Mouse (Mus musculus) cerebellum, adult 11 months (tissue): Measurements from ENCODE around the gene Tomm7.
A peak's percentile ranks its signal among the peaks of the same experiment; 100 is the strongest.
"Not testable (repeated sequence)": the region's sequence is repeated elsewhere in the genome, so short reads cannot be mapped to it uniquely, and the experiment has no call there.

Experiments used
- DNase-seq: peaks from one replicate; pipeline ENCODE4 v3.0.0; 2022

Gene Tomm7

DNA sequence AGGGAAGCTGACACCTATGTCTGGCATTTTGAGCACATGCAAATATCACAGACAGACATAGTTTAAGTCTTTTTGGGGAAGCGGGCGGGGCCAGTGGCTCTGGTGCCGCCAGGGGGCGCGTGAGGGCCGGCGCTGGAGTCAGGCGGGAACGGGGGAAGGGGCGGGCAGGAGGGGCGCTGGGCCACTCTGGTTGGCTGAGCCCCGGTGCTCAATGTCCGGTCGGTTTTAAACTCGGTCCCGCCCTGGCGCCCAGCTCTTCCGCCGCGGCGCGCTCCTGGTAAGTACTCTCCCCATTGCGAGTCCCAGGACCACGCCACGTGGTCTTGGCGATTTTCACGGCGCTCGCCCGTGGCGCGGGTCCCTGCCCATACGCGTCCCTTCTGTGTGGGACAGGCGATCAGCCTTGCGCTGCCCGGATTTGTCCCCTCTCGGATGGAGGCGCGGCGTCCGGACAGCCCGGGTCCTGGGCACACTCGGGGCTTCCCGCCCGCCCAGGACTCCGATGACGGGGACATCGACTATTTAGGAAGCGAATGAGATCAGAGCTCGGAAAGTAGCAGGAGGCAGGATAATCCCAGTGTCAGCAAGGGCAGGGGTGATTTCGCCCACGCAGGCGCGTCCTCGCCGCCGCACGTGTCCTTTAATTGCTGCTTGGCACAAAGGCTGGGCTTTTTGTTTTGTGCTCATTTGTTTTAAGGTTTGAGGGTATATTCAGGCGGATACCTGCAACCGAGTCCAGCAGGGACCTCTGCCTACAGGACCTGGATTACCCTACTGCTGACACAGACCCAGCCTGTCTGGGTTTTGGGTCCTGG is 6.6 kb upstream of the Tomm7 start:
- peak; percentile 89 for DNase-seq

DNA sequence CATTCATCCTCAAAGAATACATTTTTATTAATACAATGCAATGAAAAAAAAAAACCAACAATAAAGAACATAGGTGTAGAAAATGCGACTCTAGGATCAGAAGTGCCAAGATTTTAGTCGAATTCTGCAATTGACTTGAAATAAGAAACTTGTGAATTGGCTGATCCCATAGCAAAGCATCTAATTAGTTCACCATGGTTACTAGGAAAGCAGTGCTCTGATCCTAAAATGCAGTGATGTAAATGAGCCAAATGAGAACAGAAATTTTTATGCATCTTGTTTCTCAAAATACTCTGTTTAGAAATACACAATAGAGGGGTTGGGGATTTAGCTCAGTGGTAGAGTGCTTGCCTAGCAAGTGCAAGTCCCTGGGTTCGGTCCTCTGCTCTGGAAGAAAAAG is 1.2 kb upstream of the Tomm7 start:
- DNase-seq: no peak

DNA sequence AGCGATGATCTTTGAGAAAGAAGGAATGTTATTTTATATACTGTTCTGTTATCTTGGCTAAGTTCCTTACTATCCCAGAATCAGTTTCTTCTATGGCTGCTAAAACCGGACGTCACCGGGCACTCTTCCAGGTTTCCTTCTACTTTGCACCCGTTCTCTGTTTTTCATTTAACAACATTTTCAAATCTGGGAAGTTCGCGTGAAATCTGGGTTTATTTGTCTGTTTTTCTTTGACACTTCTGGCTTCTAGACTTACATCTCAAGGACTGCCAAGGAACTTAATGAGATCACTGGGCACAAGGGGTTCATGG is 525 bp upstream of the Tomm7 start:
- peak; percentile 29 for DNase-seq

DNA sequence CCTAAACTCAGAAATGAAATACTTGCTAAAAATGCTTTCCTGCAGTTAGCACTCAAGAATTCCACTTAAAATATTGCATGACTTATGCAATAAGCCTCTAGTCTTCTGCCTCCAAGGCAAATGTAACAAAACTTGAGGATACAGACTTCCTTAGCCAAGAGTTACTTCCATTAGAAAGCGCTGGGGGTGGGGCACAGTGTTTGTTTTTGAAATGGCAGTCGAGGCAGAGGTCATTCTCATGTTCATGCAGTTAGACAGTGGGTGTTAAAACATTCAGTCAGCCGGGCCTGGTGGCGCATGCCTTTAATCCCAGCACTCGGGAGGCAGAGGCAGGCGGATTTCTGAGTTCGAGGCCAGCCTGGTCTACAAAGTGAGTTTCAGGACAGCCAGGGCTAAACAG is 5.8 kb downstream of the Tomm7 start:
- no peak for DNase-seq

DNA sequence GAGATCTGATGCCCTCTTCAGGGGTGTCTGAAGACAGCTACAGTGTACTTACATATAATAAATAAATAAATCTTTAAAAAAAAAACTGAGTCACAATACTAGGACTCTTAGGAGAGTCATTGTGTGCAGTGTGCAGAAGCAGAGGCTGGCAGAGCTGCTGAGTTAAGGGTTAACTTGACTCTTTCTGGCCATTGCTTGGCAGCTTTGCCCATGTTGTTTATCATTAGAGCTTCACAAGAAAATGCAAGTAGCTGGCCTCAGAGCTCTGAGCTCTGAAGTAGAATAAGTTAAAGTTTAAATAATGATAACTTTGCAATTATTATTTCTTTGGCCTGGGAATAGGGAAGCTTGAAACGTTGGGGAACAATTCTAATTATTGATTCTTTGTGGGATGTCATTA is 8.3 kb downstream of the Tomm7 start:
- DNase-seq: not testable (repeated sequence)

DNA sequence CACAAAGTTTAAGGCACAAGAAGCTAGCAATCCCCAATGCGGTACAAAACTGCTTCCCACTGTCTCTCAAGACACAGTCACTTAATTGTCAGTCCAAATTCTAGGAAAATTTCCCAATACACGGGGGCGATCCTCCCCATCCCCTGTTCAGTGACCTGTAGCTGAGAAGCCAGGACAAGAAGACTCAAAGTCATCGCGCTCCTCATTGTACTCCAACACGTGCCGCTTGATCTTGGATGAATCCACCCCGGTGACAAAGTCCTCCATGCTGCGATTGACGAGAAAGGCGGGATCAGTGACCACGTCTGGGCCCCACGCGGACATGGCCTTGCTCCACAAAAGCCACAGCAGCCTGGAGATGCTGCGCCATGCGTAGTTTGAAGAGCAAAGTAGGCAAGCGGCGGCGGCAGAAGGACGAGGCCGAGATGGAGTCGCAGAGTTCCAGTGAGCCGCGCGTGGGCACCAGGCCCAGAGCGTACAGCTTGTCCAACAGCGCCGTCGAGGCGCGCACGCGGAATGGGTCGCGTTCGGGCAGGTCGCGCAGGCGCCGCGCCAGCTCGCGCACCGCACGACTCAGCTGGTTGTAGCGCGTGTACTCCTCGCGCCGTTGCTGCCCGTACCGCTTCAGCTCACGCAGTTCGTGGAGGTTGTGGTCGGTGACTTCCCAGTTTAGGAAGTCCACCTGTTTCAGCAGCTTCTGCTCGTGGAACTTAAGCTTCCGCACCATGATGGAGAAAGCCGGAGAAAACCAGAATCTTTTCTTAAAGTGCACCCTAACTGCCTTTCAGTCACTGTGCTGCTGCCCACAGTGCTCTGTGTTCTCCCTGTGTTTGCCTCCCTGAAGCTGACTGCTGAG is 12.8 kb downstream of the Tomm7 start:
- DNase-seq: no peak

DNA sequence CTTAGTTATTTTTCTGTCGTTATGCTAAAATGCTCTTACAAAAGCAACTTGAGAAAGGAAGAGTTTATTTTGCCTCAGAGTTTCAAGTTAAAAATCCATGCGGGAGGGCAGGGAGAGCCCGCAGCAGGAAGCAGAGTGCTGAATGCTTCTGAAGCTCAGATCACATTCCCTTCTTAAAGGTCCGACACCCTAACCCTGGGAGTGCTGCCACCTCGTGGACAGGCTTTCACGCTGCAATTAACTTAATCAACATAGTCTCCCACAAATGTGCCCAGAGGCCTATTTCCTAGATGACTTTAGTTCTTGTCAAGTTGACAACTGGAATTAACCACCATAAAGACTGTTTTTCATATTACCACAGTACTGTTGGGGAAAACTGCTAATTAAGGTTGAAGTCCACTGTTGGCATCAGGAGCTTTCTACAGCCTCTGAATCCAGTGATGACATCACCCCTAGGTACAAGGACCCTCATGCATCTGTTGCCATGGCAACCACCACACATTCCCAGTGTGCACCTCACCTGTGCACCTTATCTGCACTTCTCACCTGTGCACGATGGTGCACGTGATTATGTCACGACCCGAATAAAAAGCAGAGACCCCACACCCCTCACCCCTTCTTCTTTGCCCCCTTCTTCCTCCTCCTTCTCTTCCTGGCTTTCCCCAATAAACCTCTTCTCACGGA is 17.5 kb downstream of the Tomm7 start:
- peak; percentile 24 for DNase-seq

DNA sequence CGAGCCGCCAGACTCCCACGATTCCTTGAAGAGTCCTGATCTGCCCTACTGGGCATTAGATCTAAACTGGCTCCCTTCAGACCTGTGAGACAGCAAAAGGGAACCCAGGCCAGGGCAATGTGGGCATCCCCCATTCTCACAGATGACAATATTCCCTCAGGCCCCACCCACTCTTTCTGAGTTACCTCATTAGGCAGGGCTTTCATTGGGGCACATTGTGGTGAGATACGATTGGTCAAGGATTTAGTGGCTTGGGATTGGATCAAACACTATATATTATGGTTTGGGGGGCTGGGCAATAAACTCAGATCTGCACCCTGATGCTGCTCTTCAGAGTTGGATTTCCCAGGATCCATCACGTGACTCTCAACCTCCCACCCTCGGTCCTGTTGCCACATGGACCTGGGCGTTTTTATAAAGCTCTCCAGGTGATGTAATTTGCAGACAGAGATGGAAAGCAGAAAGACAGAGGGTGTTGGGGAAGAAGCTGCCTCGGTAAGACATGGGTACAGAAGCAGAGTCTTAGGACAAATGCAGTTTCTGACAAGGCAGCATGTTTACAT is 19.7 kb downstream of the Tomm7 start:
- no peak for DNase-seq

DNA sequence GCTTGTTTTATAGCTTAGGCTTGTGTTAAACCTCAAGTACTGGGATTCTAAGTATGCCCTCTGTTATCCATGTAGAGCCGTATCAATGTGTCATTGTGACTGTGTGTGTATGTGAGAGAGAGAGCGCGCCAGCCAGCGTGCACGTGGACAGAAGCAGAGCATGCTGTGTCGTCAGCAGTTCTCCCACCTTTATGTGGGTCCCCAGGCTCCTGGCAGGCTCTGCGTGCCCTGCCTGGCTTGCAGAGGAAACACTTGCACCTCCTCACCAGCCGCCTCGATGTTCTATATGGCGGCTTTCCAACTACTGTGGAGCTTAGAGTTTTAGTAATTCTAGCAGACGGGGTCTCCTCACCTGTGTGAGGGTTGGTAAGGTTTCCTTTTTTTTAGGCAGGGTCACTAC is 21.7 kb downstream of the Tomm7 start:
- no peak for DNase-seq

DNA sequence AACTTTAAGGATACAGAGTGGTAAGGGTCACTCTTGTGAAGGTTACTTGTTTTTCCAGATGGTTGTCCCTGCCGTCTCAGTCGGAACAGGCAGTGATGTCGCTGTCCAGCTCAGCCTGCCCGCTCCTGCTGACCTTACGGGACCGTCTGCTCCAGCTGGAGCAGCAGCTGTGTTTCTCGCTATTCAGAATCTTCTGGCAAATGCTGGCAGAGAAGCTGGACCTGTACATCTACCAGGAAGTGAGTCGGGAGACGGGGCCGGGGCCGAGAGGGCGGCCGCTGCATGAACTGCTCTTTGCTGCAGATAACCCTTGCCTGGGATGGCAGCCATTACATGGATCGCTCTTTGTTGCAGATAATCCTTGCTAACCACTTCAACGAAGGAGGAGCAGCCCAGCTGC is 27.3 kb downstream of the Tomm7 start:
- no peak for DNase-seq

DNA sequence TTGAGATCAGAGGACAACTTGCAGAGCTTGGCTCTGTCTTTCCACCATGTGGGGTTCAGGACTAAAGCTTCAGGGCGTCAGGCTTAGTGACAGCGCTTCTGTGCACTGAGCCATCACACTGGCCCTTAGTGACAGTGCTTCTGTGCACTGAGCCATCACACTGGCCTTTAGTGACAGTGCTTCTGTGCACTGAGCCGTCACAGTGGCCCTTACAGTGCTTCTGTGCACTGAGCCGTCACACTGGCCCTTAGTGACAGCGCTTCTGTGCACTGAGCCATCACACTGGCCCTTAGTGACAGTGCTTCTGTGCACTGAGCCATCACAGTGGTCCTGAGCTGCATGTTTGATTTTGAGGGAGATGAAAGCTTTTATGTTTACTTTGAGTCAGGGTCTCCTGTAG is 29.1 kb downstream of the Tomm7 start:
- DNase-seq: no peak

DNA sequence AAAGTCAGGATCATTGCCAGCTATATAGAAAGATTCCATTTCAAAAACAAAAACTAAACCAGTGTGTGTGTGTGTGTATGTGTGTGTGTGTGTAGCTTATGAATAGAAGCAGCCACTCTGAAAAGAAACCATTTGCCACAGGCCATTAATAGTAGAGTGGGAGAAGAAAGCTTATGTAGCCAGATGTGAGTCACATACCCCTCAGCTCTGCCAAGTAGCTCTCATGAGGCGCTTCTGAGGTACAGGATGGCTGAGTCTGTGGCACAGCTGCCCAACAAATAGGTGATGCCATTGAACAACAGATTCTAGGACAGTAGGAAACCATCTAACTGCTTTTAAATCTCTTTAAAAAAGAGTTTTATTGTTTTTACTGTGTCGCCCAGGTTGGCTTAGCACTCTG is 51.2 kb downstream of the Tomm7 start:
- no peak for DNase-seq

DNA sequence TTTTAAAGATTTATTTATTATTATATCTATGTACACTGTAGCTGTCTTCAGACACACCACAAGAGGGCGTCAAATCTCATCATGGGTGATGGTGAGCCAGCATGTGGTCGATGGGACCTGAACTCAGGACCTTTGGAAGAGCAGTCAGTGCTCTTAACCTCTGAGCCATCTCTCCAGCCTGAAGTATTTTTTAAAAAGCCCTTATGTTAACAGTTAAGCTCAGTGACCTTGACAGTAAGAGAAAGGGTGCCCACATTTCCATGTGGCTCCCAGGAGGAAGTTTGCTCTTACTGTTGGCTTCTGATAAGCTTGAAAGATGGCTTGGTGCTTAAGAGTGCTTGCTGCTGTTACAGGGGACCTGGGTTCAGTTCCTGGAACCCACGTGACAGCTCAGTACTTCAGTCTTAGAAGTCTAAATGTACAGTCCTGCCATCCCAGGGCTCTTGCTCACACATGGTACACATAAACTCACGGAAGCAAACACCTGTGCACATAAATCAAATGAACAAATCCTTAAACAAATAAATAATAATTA is 54.8 kb downstream of the Tomm7 start:
- DNase-seq: no peak
